In genomic region chr7:4725169-4725568, GRCm38 (mm10) we compare ENCODE assay signal across 11 mouse cellular contexts. TPM values are rescaled to one million over a fixed set of nuclear protein-coding genes. Genes with fewer than 3 reads are reported as not detected.
A peak's percentile ranks its signal among the peaks of the same experiment; 100 is the strongest.
DNase-seq lines count a peak whose midpoint lies in the region; ATAC-seq and TF ChIP-seq lines count a peak whose summit lies in the region.
"Had no signal": no experiment of that assay in that cellular context is flagged by ENCODE, and none has a peak within 500 bp of the region (broad histone marks: within the 10 kb centered on the region; RNA-seq: fewer than 3 reads in every experiment).

Gene Tmem150b, minus strand, starts transcription at chr7:4725249.

- intact Hi-C loops in gastrocnemius, adult 2 months (cut with DNase I): no loop called here
- intact Hi-C loops in left cerebral cortex, postnatal 4 days (cut with DNase I): no loop called here

- TF ChIP-seq POLR2A in bone marrow, adult 2 months (IDR thresholded peaks at IDR 0.05; ENCODE audit: borderline replicate concordance, control insufficient read depth, low read depth, low read length): no peak

- no peaks in the 10 kb centered on the region for H3K36me3 ChIP-seq in limb, embryonic 10.5 days
- H3K36me3 ChIP-seq in midbrain, embryonic 10.5 days: no peaks in the 10 kb centered on the region

- peak within 1 kb of the TSS; percentile 35 for H3K27ac ChIP-seq in gastrocnemius, adult 2 months
- peak within 1 kb of the TSS; percentile 73 for H3K27ac ChIP-seq in bone marrow, adult 2 months (ENCODE audit: control insufficient read depth, insufficient read depth, low read depth, low read length, poor library complexity)
- H3K27ac ChIP-seq in limb, embryonic 10.5 days: no peak within 1 kb of the TSS
- H3K27ac ChIP-seq in midbrain, embryonic 10.5 days (replicated peaks): no peak within 1 kb of the TSS
- H3K27ac ChIP-seq: hindbrain, embryonic 14.5 days had no signal

- peak within 1 kb of the TSS; percentile 61 for H3K4me3 ChIP-seq in gastrocnemius, adult 2 months
- peak within 1 kb of the TSS; percentile 69 for H3K4me3 ChIP-seq in bone marrow, adult 2 months (replicated peaks; ENCODE audit: control insufficient read depth, low read depth, low read length)
- H3K4me3 ChIP-seq in limb, embryonic 10.5 days: 0 out of 2 replicates have a peak within 1 kb of the TSS, but pooled peaks have one; percentile 38
- H3K4me3 ChIP-seq in midbrain, embryonic 10.5 days: no peak within 1 kb of the TSS

- DNase-seq in gastrocnemius, adult 2 months: no peak
- no peak for DNase-seq in gastrocnemius, postnatal 4 days (ENCODE audit: low spot score in 2 of 2)
- DNase-seq in limb, embryonic 10.5 days (ENCODE audit: low spot score): no peak
- no peak for DNase-seq in layer of hippocampus, adult 9-11 months
- DNase-seq in midbrain, embryonic 10.5 days (ENCODE audit: low spot score): no peak
- DNase-seq in left cerebral cortex, postnatal 4 days: no peak
- DNase-seq: thymus, postnatal 36 days had no signal

- peak; percentile 52; the same call in 1 of the 2 replicates for ATAC-seq in megakaryocyte progenitor cell, adult 5-6 weeks (replicated peaks; ENCODE audit: poor library complexity)

- H3K4me1 ChIP-seq in bone marrow, adult 2 months (ENCODE audit: control insufficient read depth, insufficient read depth, low read length): peaks cover 6% of the 10 kb centered on the region; the same call in 1 of the 2 replicates
- H3K4me1 ChIP-seq in limb, embryonic 10.5 days: no peaks in the 10 kb centered on the region
- no peaks in the 10 kb centered on the region for H3K4me1 ChIP-seq in midbrain, embryonic 10.5 days

- H3K27me3 ChIP-seq in limb, embryonic 10.5 days (ENCODE audit: low read depth, poor library complexity, severe bottlenecking): no peaks in the 10 kb centered on the region
- H3K27me3 ChIP-seq in midbrain, embryonic 10.5 days (ENCODE audit: low read depth, poor library complexity, severe bottlenecking): 0 out of 2 replicates have a peak, but pooled peaks cover 4% of the 10 kb centered on the region

- H3K9me3 ChIP-seq in limb, embryonic 10.5 days (replicated peaks): no peaks in the 10 kb centered on the region
- 0 out of 2 replicates have a peak, but pooled peaks cover 3% of the 10 kb centered on the region for H3K9me3 ChIP-seq in midbrain, embryonic 10.5 days (replicated peaks)

- 1% methylated on average over 7 of the region's 7 CpGs for WGBS in bone marrow, adult 2 months
- WGBS in limb, embryonic 10.5 days: 81% methylated on average over 7 of the region's 7 CpGs
- 88% methylated on average over 7 of the region's 7 CpGs for WGBS in midbrain, embryonic 10.5 days

- TF ChIP-seq CTCF in gastrocnemius, adult 2 months (IDR thresholded peaks at IDR 0.05): no peak
- TF ChIP-seq CTCF in bone marrow, adult 2 months (IDR thresholded peaks at IDR 0.05; ENCODE audit: control insufficient read depth, insufficient read depth, low read length): no peak

RNA-seq across cellular contexts. Expression of gene Tmem150b, which starts in this region (rescaled TPM):
- total RNA-seq in gastrocnemius, adult 2 months (2021): under 1 TPM in 1 of 2 experiments, not detected in 1; 0.22 TPM
- total RNA-seq in gastrocnemius, postnatal 4 days (2021): under 1 TPM; 0.13 to 0.29 TPM
- 5.1 and 7.2 TPM in 2 replicates for polyA plus RNA-seq in bone marrow, adult 2 months (2011; ENCODE audit: insufficient read depth, insufficient read length, low replicate concordance, missing spikeins)
- polyA plus RNA-seq in limb, embryonic 10.5 days (2016; fragmentation: Nextera tagmentation; extraction: Ambion mirVana): 0.13 TPM in 1 of 2 replicates, not detected in the other
- 10.1 and 12.1 TPM in 2 replicates for total RNA-seq in megakaryocyte progenitor cell, adult 5-6 weeks (2015)
- 23.0 and 24.4 TPM in 2 replicates for total RNA-seq in megakaryocyte progenitor cell, adult 5-6 weeks (2017)
- 0.10 TPM in 2 replicates for polyA plus RNA-seq in midbrain, embryonic 10.5 days (2016; fragmentation: Nextera tagmentation; extraction: Ambion mirVana)
- total RNA-seq in left cerebral cortex, postnatal 4 days (2021): not detected
- polyA plus RNA-seq: heart, embryonic 11.5 days had no signal

Comparison
In these comparisons a context has a peak if more than half of its experiments do, and no peak if none do; other contexts are left out.
1. RNA of gene Tmem150b (total RNA-seq): 10.1 to 24.4 TPM in megakaryocyte progenitor cell, adult 5-6 weeks; 0.13 to 0.29 TPM in gastrocnemius, postnatal 4 days, 0.22 TPM in gastrocnemius, adult 2 months and not detected in left cerebral cortex, postnatal 4 days; every median in the first group is over 4 times any median in the second.
2. H3K27ac ChIP-seq: peak in gastrocnemius, adult 2 months (single experiment) and bone marrow, adult 2 months (single experiment); none in limb, embryonic 10.5 days (single experiment) and midbrain, embryonic 10.5 days (single experiment).